Mouse (Mus musculus) liver, embryonic 16.5 days (tissue): Measurements from ENCODE around the gene Hoxa3. TPM values are rescaled to one million over a fixed set of nuclear protein-coding genes. Genes with fewer than 3 reads are reported as not detected.

ENCODE experiments used
- ATAC-seq: fragments of 200-750 bp; cut with Nextera tagmentation; 2 replicates; pipeline ENCODE4 v1.8.0; 2017; ENCODE audit warnings: low read depth, mild to moderate bottlenecking, moderate number of reproducible peaks, moderate library complexity
- H3K27ac ChIP-seq: fragments of 300-500 bp; sonication (generic); 2 replicates; pipeline ENCODE4 v1.5.1; 2014; ENCODE audit warnings: mild to moderate bottlenecking, low read length
- H3K27me3 ChIP-seq: fragments of 300-500 bp; sonication (generic); 2 replicates; pipeline ENCODE4 v1.6.1; 2014; ENCODE audit warnings: low read depth, low read length, mixed read lengths; ENCODE audit not compliant: control insufficient read depth, insufficient read depth
- H3K36me3 ChIP-seq: fragments of 300-500 bp; sonication (generic); 2 replicates; pipeline ENCODE4 v1.6.1; 2014; ENCODE audit warnings: mild to moderate bottlenecking; ENCODE audit not compliant: control insufficient read depth, insufficient read depth
- H3K4me1 ChIP-seq: fragments of 300-500 bp; sonication (generic); 2 replicates; pipeline ENCODE4 v1.6.1; 2014; ENCODE audit warnings: low read depth, low read length, mixed read lengths; ENCODE audit not compliant: control insufficient read depth
- H3K4me2 ChIP-seq: fragments of 300-500 bp; sonication (generic); 2 replicates; pipeline ENCODE4 v1.6.1; 2014; ENCODE audit warnings: low read depth, low read length, mixed read lengths
- H3K4me3 ChIP-seq: fragments of 300-500 bp; sonication (generic); 2 replicates; pipeline ENCODE4 v1.5.1; 2014; ENCODE audit warnings: low read depth, mild to moderate bottlenecking, low read length
- H3K9ac ChIP-seq: fragments of 300-500 bp; sonication (generic); 2 replicates; pipeline ENCODE4 v1.6.1; 2014; ENCODE audit warnings: low read depth, low read length
- H3K9me3 ChIP-seq: fragments of 300-500 bp; sonication (generic); replicated peaks from 2 replicates; pipeline ENCODE4 v1.6.1; 2016; ENCODE audit warnings: low read length; ENCODE audit not compliant: control insufficient read depth
- WGBS: fragments of 180-500 bp; shearing (Covaris S2); extraction: QIAGEN DNeasy Blood & Tissue Kit; methylation state at CpG from one replicate; pipeline ENCODE4 v1.1.7; 2014; ENCODE audit not compliant: insufficient replicate concordance; 5-methylcytosine and 5-hydroxymethylcytosine counted together
- polyA plus RNA-seq: library from polyadenylated mRNA; unstranded; fragments of >200 nt; fragmentation: Nextera tagmentation; extraction: Ambion mirVana; gene quantifications from 2 replicates; pipeline ENCODE4 v1.2.1, GENCODE M21; 2015

Gene Hoxa3
- polyA plus RNA-seq, 1 experiment from 2014 or later: 0.27 TPM

GRCm38 (mm10) chr6:52228475-52229465, 15.6 kb upstream of the Hoxa3 start:
- Histone ChIP-seq H3K27ac (no peak overlapping the region), H3K9ac (no peak overlapping the region), H3K4me3 (no peak overlapping the region), H3K27me3 (peaks cover 96% of the 10 kb centered on the region), H3K36me3 (no peaks in the 10 kb centered on the region), H3K4me2 (no peak overlapping the region), H3K4me1 (no peaks in the 10 kb centered on the region), H3K9me3 (no peaks in the 10 kb centered on the region)
- WGBS: 2% methylated on average over 38 of the region's 38 CpGs
- no peak for ATAC-seq

- whole genome bisulfite sequencing: 20% methylated on average over 11 of the region's 11 CpGs
- Histone ChIP-seq H3K4me2 (no peak overlapping the region), H3K36me3 (no peaks in the 10 kb centered on the region), H3K27me3 (peaks cover 96% of the 10 kb centered on the region), H3K9me3 (no peaks in the 10 kb centered on the region), H3K4me1 (no peaks in the 10 kb centered on the region), H3K4me3 (no peak overlapping the region), H3K27ac (no peak overlapping the region), H3K9ac (no peak overlapping the region)
- ATAC-seq: no peak
Observed at GRCm38 (mm10) chr6:52227470-52228222, 14.5 kb upstream of the Hoxa3 start.

GRCm38 (mm10) chr6:52226569-52227257, 13.6 kb upstream of the Hoxa3 start:
- Histone ChIP-seq H3K4me3 (no peak overlapping the region), H3K27ac (no peak overlapping the region)
- ATAC-seq: no peak

GRCm38 (mm10) chr6:52225612-52226568, 12.8 kb upstream of the Hoxa3 start:
- Histone ChIP-seq H3K36me3 (no peaks in the 10 kb centered on the region), H3K4me3 (peak overlapping the region; percentile 12; the same call in 1 of the 2 replicates), H3K27ac (no peak overlapping the region), H3K9ac (no peak overlapping the region), H3K9me3 (no peaks in the 10 kb centered on the region), H3K4me1 (peaks cover 3% of the 10 kb centered on the region), H3K4me2 (0 out of 2 replicates have a peak overlapping the region, but pooled peaks have one; percentile 3), H3K27me3 (peaks cover 98% of the 10 kb centered on the region)
- under 1% methylated on average over 69 of the region's 69 CpGs for WGBS
- ATAC-seq: no peak

More at GRCm38 (mm10) chr6:52226569-52227257, 13.6 kb upstream of the Hoxa3 start:
- Histone ChIP-seq H3K9ac (no peak overlapping the region), H3K4me1 (no peaks in the 10 kb centered on the region), H3K9me3 (no peaks in the 10 kb centered on the region), H3K27me3 (peaks cover 96% of the 10 kb centered on the region), H3K4me2 (0 out of 2 replicates have a peak overlapping the region, but pooled peaks have one; percentile 3), H3K36me3 (no peaks in the 10 kb centered on the region)
- WGBS: 7% methylated on average over 26 of the region's 26 CpGs

- Histone ChIP-seq H3K4me3 (no peak overlapping the region), H3K4me2 (no peak overlapping the region), H3K36me3 (no peaks in the 10 kb centered on the region), H3K27me3 (peaks cover 98% of the 10 kb centered on the region), H3K9ac (no peak overlapping the region), H3K9me3 (no peaks in the 10 kb centered on the region), H3K4me1 (peaks cover 3% of the 10 kb centered on the region), H3K27ac (no peak overlapping the region)
- WGBS: 1% methylated on average over 36 of the region's 36 CpGs
- no peak for ATAC-seq
Observed at GRCm38 (mm10) chr6:52224895-52225611, 11.9 kb upstream of the Hoxa3 start.

DNA sequence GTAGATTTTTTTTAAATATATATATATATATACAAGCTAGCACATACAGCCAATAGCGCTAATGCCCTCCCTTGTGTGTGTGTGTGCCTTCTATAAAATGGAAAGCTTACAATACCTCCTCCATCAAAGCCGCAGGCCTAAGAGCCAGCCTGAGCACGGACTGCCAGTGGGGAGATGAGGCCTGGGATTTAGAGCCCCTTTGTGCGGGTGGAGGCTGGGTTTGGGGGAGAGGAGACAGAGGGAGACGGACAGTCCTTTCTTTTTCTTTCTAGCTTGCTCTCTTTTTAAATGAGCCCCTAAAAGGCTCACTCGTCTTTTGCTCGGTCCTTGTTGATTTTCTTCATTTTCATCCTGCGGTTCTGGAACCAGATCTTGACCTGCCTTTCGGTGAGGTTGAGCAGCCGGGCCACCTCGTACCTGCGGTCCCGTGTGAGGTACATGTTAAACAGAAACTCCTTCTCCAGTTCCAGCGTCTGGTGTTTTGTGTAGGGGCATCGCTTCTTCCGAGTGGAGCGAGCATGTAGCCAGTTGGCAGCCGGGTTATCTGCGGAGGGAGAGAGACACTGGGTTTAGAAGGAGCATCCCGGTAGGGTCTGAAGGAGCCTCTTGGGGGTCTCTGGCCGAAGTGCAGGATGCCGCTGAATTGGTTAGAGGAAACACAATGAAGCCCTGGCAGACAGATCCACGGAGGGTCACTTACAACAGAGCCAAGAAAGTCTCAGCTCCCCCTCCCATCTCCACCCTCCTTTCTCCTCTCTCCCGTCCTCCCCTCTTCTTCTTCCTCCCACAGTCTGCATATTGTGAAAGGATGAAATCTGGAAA, 11.0 kb upstream of the Hoxa3 start:
- 6% methylated on average over 24 of the region's 24 CpGs for WGBS
- H3K9me3 ChIP-seq: no peaks in the 10 kb centered on the region
- H3K9ac ChIP-seq: no peak overlapping the region
- H3K4me1 ChIP-seq: peaks cover 3% of the 10 kb centered on the region
- no peaks in the 10 kb centered on the region for H3K36me3 ChIP-seq
- H3K4me2 ChIP-seq: no peak overlapping the region
- no peak overlapping the region for H3K4me3 ChIP-seq
- no peak overlapping the region for H3K27ac ChIP-seq
- peaks cover 98% of the 10 kb centered on the region for H3K27me3 ChIP-seq
- no peak for ATAC-seq

- peaks cover 3% of the 10 kb centered on the region for H3K4me1 ChIP-seq
- ATAC-seq: no peak
- H3K4me3 ChIP-seq: no peak overlapping the region
- no peaks in the 10 kb centered on the region for H3K36me3 ChIP-seq
- peaks cover 100% of the 10 kb centered on the region for H3K27me3 ChIP-seq
- H3K27ac ChIP-seq: no peak overlapping the region
- no peaks in the 10 kb centered on the region for H3K9me3 ChIP-seq
- 30% methylated on average over 13 of the region's 13 CpGs for WGBS
- no peak overlapping the region for H3K4me2 ChIP-seq
- H3K9ac ChIP-seq: no peak overlapping the region
Observed at GRCm38 (mm10) chr6:52222729-52223128, 9.6 kb upstream of the Hoxa3 start.
